Mouse (Mus musculus): Measurements from ENCODE around the gene Dvl2. TPM values are rescaled to one million over a fixed set of nuclear protein-coding genes. Genes with fewer than 3 reads are reported as not detected.
"Not testable (repeated sequence)": the region's sequence is repeated elsewhere in the genome, so short reads cannot be mapped to it uniquely, and the experiment has no call there.

Gene Dvl2
- total RNA-seq, 2 experiments from 2014 or later: 29.3 to 29.7 TPM

DNA sequence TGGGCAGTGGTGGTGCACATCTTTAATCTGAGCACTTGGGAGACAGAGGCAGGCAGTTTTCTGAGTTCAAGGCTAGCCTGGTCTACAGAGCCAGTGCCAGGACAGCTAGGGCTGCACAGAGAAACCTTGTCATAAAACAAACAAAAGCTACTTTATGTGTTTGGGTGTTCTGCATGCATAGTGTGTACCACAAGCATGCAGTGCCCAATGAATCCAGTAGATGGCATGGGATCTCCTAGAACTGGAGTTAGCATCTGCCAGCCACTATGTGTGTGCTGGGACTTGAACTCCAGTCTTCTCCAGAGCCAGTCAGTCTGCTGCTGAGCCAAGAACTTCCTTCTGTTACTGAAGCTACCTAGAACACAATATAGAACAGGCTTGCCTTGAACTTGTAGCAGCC is 1.5 kb downstream of the Dvl2 start:
- no peak for DNase-seq (ENCODE audit: low spot score in 2 of 2)

DNA sequence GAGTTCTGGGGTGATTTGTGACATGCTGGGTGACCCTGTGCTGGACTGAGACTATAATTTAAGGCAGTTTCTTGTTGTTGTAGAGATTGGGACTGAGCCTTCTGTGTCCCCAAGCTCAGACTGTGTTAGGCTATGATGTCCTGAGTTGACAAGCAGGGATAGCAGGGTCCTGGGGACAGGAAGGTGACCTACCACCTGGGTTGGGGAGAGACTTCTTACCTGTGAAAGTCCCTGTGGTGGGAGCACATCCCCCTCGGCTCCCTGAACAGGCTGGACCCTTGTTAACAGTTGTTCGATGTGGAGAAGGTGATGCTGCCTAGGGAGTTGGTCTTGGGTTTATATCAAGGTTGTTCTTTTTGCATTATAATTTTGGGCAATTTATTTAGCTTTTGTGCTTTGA is 2.1 kb downstream of the Dvl2 start:
- DNase-seq (ENCODE audit: low spot score in 2 of 2): no peak

DNA sequence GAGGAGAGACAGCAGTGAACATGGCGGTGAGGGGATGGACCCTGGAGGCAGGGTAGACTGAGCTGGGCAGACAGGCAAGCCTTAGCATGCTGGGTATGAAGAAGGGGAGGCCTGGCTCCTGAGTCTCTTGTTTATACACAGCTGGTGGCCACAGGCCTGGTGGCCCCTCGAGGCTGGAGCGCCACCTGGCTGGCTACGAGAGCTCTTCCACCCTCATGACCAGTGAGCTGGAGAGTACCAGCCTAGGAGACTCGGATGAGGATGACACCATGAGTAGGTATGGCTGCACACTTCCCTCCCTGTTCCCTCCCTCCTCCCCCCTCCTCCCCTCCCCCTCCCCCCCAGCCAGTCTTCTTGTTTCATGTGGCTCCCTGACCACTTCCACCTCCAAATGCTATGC is 5.1 kb downstream of the Dvl2 start:
- DNase-seq (ENCODE audit: low spot score in 2 of 2): no peak

DNA sequence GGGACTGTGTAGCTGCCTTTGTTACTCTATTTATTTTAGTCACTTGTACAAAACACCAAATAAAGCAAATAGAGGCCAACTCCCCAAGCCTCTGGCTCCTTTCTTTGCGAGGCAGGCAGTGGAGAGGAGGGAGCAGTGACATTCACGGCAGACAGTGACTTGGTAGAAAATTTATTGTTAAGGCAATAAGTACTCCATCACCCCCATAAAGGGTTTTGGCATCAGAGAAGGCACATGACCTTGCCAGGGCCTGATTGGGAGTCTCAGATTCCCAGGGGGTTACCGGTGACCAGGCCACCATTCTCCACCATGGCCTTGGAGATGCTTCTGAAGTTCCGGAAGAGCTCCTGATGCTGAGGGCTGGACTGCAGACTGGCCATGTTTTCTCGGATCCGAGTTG is 9.6 kb downstream of the Dvl2 start:
- no peak for DNase-seq (ENCODE audit: low spot score in 2 of 2)

DNA sequence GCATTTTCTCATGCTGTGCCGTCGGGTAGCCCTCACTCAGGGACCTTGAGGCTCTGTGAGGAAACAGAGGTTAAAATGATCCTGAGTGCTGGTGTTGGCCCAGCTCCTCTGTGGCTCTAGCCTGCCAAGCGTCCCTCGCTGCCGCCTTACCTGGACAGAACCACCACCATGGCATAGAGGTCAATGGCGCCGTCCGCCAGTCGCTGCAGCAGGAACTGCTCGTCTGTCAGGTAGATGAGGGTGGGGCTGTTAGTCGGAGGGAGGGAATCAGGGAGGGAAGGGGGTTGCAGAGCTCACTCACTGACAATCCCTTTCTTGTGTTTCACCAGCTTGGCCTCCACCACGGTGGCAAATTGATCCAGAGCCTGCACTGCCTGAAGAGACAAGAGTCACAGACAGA is 10.2 kb downstream of the Dvl2 start:
- no peak for DNase-seq (ENCODE audit: low spot score in 2 of 2)

DNA sequence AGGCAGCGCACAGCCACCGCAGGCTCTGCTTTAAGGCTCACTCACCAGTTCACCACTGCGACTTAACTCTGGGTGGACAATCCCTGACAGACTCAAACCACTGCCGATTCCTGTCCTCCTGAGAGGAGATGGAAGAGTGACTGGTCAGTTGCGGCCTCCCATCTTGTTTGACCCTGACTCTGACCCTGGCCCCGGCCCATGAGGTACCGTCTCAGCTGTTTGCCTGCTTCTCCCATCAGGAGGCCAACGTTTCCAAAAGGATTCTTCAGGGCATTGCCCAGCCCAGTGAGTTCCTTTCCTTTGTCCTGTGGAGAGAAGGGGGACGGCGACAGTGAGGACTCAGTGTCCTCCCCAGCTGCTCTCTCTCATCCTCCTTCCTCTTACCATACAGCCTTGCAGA is 10.6 kb downstream of the Dvl2 start:
- no peak for DNase-seq (ENCODE audit: low spot score in 2 of 2)

DNA sequence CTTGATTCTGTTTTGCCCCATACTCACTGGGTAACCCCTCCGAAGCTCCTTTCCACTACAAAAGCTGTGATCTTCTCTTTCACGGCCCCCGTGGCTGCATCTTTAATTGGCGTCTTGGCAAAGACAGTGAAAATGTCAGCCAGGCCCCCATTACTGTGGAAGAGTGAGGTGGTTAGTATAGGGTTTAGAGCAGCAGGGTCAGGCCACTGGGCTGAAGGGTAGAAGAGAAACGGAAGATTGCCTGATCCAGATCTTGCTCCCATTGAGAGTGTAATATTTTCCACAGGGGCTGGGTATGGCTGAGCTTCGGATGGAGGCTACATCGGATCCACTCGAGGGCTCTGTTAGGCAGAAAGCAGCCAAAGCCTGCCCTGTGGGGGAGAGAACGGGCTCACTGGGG is 12.5 kb downstream of the Dvl2 start:
- no peak for DNase-seq (ENCODE audit: low spot score in 2 of 2)

DNA sequence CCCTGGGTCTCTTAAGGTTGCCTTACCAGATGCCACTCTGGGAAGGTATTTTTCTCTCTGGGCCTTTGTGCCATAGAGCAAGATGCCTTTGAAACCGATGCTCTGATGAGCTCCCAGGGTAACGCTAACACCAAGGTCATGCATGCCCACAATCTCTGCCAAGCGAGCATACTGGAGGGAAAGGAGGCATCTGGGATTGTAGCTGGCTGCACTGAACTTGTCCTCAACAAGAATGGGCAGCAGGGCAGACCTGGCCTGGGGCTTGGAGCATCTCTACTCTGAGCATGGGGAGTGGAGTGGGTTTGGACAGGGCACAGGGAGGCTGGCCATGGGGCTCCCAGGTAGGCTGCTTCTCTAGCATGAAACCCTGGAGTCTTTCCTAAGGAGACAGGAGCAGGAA is 13.0 kb downstream of the Dvl2 start:
- DNase-seq (ENCODE audit: low spot score in 2 of 2): no peak

DNA sequence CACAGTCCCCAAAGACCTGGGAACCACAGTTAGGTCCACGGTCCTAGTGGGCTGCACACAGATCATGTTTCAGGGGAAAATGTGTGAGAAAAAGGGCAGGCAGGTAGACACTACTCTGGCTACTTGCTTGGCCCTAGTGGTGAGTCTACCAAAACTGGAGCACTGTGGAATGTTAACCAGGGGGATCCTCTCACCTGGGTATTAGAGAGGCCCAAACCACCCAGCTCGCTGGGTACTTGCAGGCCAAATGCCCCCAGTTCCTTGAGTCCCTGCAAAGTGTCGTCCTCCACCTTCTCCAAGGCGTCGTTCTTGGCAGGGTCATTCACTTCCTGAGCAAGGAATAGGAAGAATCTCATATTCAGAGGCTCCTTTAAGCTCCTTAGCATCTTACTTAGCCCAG is 13.7 kb downstream of the Dvl2 start:
- no peak for DNase-seq (ENCODE audit: low spot score in 2 of 2)

DNA sequence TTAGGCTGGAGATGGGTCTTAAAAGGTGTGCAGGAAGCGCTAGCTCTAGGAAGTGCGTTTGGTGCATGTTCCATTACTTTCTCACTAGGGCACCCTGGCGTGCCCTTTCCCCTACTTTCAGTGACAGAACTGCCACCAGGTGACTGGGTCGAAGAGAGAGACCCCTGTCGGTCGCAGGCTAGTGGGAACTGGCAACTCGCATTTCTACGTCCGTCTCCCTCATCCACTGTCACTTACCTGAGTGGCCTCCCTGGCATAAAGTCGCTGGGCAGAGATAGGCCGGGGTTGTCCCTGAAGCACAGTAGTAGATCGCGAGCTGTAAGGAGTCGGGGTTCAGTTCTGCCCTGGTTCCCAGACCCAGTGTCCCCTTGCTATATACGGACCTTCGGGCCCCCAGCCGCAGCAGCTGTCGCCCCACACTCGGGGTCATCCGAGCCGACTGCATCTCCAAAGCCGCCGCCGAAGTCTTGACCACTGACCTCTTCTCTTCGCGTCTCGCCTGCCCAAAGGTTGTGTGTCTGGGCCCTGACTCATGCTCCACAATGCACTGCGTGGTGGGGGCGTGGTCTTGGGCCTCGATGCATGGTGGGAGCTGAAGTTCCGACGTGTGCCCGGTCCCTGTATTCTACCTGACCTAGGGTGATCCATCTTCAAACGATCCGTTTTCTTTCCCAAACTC is 14.6 kb downstream of the Dvl2 start, which contains the start of gene Acadvl:
Gene Acadvl, minus strand, starts transcription at position 532 of the 679 bp plus-strand sequence.
- peak; percentile 79 to 89 for DNase-seq (ENCODE audit: low spot score in 2 of 2)

DNA sequence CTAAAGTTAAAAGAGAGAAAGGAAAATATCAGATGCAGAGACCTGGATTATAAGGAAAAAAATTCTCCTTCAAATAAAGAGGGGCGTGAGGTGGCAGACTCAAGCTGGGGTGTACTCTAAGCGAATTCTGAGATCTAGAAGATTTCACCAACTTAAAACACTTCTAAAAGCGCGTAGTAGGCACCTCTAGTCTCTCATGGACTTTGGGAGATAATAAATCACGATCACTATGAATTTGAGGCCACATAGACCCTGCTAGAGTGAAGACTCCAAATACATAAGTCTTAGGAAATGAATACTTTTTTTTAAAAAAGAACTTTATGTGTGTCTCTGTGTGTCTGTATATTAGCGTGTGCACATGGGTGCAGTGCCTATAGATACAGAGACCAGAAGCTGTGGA is 15.3 kb downstream of the Dvl2 start:
- DNase-seq (ENCODE audit: low spot score in 2 of 2): no peak

DNA sequence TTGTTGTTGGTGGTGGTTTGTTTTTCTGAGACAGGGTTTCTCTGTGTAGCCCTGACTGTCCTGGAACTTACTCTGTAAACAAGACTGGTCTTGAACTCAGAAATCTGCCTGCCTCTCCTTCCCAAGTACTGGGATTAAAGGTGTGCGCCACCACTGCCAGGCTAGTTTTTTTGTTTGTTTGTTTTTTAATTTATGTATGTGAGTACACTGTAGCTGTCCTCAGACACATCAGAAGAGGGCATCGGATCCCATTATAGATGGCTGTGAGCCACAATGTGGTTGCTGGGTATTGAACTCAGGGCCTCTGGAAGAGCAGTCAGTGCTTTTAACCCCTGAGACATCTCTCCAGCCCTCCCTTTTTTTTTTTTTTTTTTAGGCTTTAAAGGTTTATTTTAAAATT is 15.8 kb downstream of the Dvl2 start:
- not testable (repeated sequence) for DNase-seq (ENCODE audit: low spot score in 2 of 2)

DNA sequence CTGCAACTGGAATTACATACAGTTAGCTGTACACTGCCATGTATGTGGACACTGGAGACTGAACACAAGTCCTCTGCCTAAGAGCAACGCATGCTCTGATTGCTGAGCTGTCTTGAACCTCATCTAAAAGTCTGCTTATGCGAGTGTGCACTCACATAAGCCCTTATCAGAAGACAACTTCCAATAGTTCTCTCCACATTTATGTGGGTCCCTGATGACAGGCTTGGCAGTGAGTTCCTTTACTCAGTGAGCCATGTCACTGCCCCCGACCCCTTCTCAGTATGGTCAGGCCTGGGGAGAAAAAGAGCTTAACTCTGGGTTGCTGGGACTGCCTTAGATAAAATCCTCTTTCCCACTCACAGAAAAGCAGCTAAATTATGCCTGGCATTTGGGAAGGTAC is 16.3 kb downstream of the Dvl2 start, which contains the start of gene Dlg4:
Gene Dlg4, plus strand, starts transcription at position 274 of the 400 bp plus-strand sequence.
- no peak for DNase-seq (ENCODE audit: low spot score in 2 of 2)

DNA sequence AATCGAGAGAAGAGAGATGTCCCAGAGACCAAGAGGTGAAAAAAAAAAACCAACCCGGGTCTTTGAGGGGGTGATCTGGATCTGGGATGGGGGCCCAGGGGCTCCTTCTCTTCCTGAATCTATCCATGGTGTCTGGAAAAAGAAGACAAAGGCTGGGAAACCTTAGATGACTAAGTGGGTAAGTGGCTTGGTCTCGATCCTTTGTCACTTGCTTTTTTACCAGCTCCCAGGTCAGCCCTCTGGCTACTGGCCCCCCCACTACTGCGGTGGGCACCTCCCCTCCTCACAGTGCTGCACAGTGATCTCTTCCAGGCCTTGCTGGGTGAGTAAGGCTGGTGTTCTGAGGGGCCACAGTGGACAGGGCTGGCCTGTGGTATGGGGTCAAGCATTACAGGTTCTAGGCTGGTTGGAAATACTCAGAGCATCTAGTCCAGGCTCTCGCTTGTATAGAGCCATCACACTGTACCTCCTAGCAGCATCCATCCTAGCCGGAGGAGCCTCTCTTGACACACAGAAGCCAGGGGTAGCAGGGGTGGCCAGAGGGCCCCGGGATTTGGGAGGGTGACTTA is 16.9 kb downstream of the Dvl2 start:
- DNase-seq (ENCODE audit: low spot score in 2 of 2): no peak

DNA sequence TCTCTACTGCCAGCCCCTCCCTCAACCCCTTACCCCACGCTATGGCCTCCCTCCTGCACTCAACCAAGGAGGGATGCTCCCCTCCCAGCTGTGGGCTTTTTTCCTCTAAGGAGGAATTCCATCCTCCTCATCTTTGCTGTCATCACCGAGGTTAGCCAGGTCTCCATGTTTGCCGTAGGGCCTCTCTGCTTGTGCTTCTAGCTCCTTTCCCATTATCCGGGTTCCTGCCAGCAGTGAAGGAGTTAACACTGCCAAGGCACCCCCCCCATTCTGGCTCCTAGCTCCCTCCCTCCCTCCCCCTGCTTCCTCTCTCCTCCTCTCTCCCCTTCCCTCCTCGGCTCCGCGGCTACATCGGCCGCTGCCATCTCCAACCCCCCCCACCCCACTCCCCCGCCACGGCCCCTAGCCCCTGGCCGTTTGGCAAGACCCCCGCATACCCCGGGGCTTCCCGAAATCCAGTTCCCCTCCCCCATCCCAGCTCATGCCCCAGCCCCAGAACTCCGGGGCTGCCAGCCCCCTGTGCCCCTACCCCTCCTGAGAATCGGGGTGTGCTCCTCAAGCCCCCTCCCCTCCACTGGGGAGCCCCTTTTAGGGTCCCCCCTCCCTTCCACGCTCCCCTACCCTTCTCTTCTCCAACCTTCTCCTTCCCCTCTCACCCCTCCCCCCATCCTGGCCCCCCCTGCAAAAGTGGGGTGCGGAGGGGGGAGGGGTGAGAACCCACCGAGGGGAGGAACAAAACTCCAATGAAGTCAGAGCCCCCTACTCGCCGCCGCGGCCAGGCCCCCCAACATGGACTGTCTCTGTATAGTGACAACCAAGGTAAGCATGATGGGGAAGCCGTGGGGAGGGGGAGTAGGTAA is 18.0 kb downstream of the Dvl2 start:
- DNase-seq (ENCODE audit: low spot score in 2 of 2): peak; percentile 72 to 77

DNA sequence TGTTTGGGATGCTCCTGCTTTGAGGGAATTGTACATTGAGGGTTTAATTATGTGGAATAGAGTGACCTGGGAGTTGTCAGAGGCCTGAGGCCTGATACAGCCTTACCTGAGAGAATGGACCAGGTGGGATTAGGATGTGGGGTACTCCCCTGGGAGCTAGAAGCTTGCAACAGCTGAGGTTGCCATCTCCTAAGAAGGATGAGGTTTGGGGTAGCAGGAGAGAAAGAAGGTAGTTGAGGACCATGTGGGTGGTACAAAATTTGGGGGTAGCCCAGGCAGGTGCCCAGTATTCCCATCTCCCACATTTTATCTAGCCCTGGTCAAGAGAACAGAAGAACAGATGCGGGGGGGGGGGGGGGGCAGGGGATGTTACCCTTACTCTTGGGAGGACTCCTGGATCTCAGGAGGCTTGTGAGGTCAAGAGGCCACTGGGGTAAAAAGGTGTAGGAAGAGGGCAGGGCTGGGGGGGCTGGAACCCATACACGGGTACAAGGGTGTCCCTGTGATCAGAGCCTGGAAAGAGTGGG is 19.2 kb downstream of the Dvl2 start:
- DNase-seq (ENCODE audit: low spot score in 2 of 2): no peak

DNA sequence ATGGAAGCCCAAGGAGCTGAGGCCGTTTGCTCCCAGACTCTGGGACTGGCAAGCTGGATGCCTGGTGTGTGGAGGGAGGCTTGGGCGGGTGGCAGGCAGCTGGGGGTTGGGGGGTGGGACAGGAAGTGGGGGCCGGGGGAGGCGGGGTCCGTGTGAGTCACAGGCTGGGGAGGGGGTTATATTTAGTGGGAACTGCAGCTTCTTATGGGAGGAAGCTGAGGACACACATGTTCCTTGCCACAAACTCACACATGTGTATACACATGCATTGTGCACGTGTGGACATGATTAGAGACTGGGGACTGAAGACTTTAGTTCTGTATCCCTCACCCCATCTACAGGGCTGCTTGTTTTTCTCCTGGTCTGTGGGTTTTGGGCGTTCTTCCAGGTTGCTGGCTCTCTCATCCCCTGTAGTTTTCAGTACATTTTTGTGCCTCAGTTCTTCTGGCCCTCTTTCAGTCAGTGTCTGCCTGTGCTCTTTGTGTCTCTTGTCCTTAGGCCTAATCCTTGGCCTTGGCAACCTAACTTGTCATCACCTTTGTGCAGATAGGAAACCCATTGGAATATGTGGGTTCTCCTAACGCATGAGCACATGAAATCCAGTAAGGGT is 19.7 kb downstream of the Dvl2 start:
- peak; percentile 41 to 73 for DNase-seq (ENCODE audit: low spot score in 2 of 2)

DNA sequence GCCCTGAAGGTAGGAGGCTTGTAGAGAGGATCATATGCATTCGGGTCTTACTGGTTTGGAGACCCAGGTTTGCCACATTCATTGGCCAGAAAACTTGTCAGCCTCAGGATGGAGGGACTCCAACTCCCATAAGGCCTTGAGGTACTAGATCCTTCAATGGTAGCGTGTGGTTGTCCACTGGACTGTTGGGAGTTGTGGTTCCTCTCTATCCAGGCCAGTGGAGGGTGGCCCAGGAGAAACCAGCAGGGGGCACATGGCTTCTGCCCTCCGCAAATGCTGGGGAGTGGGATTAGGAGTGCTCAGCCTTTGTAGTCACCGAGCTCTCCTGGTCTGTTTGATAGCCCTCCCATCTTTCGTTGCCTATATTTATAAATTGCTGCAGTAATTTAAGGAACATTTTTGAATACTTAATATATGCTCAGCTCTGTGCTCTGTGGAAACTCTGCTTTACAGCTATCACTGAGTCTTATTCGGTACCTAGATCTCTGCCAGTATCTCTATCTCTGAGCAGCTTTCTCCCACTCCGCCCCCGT is 20.4 kb downstream of the Dvl2 start:
- peak; percentile 67 to 87 for DNase-seq (ENCODE audit: low spot score in 2 of 2)

DNA sequence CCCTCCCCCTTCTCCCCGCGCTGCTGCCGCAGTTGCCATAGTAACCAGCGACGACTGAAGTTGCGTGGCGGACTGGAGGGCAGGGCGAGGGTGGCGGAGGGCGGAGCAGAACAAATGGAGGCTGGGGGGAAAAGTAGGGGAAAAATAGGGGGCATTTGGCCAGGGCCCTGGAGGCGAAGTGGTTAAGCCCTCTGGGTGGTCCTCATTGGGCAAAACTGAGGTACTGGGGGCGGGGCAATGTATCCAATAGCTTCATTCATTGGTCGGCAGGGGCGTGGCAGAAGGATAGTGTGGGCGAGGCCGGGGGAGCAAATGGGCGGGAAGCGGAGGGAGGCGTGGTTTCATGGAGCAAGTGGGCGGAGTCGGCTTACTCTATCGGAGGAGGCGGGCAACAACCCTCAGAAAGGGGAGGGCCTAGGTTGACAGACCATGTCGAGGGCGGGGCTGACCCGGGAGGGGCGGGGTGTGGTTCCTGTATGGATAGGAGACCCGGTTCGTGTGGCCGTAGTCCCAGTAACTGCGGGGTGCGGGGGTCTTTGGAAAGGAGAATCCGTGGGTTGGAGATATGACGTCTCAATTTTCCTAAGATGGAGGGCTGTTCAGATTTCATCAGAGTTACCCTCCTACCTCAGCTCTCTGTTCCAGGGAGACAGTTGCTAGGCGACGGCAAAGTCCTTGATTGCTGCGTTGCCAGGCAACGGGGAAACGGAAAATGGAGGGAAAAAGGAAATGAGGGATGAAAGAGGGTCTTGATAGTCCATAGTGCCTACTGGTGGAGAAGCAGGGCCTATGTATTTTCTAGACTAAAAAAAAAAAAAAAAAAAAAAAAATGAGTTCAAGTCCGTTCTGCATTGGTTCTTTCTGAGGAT is 21.1 kb downstream of the Dvl2 start:
- peak; percentile 98 to 99 for DNase-seq (ENCODE audit: low spot score in 2 of 2)

DNA sequence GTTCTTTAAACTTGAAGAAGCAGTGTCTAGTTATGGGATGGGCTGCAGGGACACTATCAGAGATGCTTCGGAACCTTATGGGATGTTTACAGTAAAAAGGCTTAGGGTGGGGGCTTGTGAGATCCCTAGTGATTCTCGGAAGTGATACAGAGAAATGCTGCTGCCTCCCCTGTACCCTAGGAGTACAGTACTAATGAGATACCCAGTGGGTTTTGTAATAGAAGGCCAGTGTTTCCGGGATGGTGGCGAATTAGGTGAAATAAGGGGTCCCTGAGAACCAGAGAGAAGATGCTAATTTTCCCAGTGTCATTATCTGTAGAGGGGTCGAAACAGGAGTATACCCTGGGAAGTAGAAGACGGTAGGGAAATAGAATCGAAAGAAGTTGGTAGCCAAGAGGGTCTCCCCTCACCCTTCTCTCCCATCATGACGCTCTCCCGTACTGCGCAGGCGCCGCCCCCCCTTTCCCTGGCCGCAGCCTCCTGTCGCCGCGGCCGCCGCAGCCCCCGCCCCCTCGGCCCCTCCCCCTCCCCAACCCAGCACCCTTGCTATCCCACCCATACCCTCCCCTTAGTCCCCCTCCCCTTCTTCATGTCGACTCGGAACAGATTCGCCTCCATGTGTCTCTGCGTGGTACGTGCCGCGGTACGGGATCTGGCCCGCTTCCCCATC is 23.2 kb downstream of the Dvl2 start:
- no peak for DNase-seq (ENCODE audit: low spot score in 2 of 2)

All from layer of hippocampus, postnatal 14 days (tissue).